Mouse (Mus musculus): ENCODE data around the gene Ryk.

Gene Ryk

GRCm38 (mm10) chr9:102951091-102951994 is 116.6 kb downstream of the Ryk start:
- DNase-seq (ENCODE audit: low spot score): no peak

- DNase-seq (ENCODE audit: low spot score): no peak
These were observed 121.1 kb downstream of the Ryk start for GRCm38 (mm10) chr9:102955866-102956265.
